ENCODE assay signal across 9 mouse cellular contexts in the genomic region with DNA sequence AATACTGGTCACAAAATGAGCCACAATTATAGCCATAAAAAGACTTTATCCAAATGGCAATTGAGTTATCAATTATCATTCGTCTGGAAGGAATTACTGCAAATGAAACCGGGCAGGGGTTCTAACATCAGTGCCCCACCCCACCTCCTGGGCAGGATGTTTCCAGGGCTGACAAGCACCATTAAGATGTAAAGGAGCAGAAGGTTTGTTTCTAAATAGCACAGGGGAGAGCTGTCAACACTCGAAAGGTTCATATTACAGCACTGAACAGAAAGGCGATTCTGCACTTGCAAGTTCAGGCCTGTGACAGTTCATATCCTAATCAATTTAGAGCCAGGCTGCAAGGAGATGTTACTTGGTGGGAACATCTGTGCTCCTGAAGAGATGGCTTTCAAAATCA. TPM values are rescaled to one million over a fixed set of nuclear protein-coding genes. Genes with fewer than 3 reads are reported as not detected.
DNase-seq lines count a peak whose midpoint lies in the region; ATAC-seq lines count a peak whose summit lies in the region.
"Had no signal": no experiment of that assay in that cellular context is flagged by ENCODE, and none has a peak within 500 bp of the region (broad histone marks: within the 10 kb centered on the region; RNA-seq: fewer than 3 reads in every experiment).

No protein-coding gene starts in this region.

- H3K4me1 ChIP-seq in kidney, embryonic 16.5 days (ENCODE audit: insufficient read depth, low read length), result peaks cover 31% of the 10 kb centered on the region
- peaks cover 53% of the 10 kb centered on the region for H3K4me1 ChIP-seq in forebrain, embryonic 13.5 days
- H3K4me1 ChIP-seq in midbrain, embryonic 12.5 days, result peaks cover 49% of the 10 kb centered on the region

- ATAC-seq in kidney, embryonic 16.5 days (ENCODE audit: low FRiP score, low TSS enrichment), result no peak
- no peak for ATAC-seq in forebrain, embryonic 13.5 days
- no peak for ATAC-seq in midbrain, embryonic 12.5 days (ENCODE audit: low FRiP score, low read depth)

- no peak for DNase-seq in kidney, postnatal 36 days
- DNase-seq in R1 (ENCODE audit: low read depth, low spot score), result peak; percentile 88
- DNase-seq in c-Kit-positive CD71-positive TER-119-positive erythroid progenitor cells, embryonic 14.5 days (ENCODE audit: low spot score), result no peak
- no peak for DNase-seq in spleen, postnatal 14 days (ENCODE audit: low spot score in 2 of 2)
- DNase-seq in right cerebral cortex, postnatal 36 days (ENCODE audit: low spot score in 2 of 2), result no peak
- DNase-seq: lung, adult 18-20 months had no signal

- 0 out of 2 replicates have a peak overlapping the region, but pooled peaks have one; percentile 90 for H3K4me2 ChIP-seq in kidney, embryonic 16.5 days (replicated peaks; ENCODE audit: low read depth, low read length)
- H3K4me2 ChIP-seq in forebrain, embryonic 13.5 days, result peak overlapping the region; percentile 84
- H3K4me2 ChIP-seq in midbrain, embryonic 12.5 days (replicated peaks), result peak overlapping the region; percentile 80

- H3K9ac ChIP-seq in kidney, embryonic 16.5 days (replicated peaks; ENCODE audit: low read length), result no peak overlapping the region
- no peak overlapping the region for H3K9ac ChIP-seq in forebrain, embryonic 13.5 days
- no peak overlapping the region for H3K9ac ChIP-seq in midbrain, embryonic 12.5 days (replicated peaks)

- 31% methylated on average over 4 of the region's 4 CpGs for WGBS in kidney, embryonic 16.5 days
- WGBS in forebrain, embryonic 13.5 days, result 6% methylated on average over 4 of the region's 4 CpGs
- WGBS in midbrain, embryonic 12.5 days, result 19% methylated on average over 4 of the region's 4 CpGs

- H3K27ac ChIP-seq in kidney, embryonic 16.5 days (ENCODE audit: low read length), result no peak overlapping the region
- H3K27ac ChIP-seq in forebrain, embryonic 13.5 days, result no peak overlapping the region
- H3K27ac ChIP-seq in midbrain, embryonic 12.5 days (replicated peaks), result no peak overlapping the region

- H3K36me3 ChIP-seq in kidney, embryonic 16.5 days (ENCODE audit: insufficient read depth, low read length), result no peaks in the 10 kb centered on the region
- no peaks in the 10 kb centered on the region for H3K36me3 ChIP-seq in forebrain, embryonic 13.5 days (ENCODE audit: poor library complexity, severe bottlenecking)
- H3K36me3 ChIP-seq in midbrain, embryonic 12.5 days, result no peaks in the 10 kb centered on the region

- no peak overlapping the region for H3K4me3 ChIP-seq in kidney, embryonic 16.5 days (ENCODE audit: low read length)
- H3K4me3 ChIP-seq in forebrain, embryonic 13.5 days, result peak overlapping the region; percentile 78
- no peak overlapping the region for H3K4me3 ChIP-seq in midbrain, embryonic 12.5 days

- no peaks in the 10 kb centered on the region for H3K9me3 ChIP-seq in kidney, embryonic 16.5 days (ENCODE audit: low read length)
- no peaks in the 10 kb centered on the region for H3K9me3 ChIP-seq in forebrain, embryonic 13.5 days (replicated peaks)
- H3K9me3 ChIP-seq in midbrain, embryonic 12.5 days, result no peaks in the 10 kb centered on the region

- H3K27me3 ChIP-seq in kidney, embryonic 16.5 days (ENCODE audit: insufficient read depth, low read length), result peaks cover 3% of the 10 kb centered on the region; the same call in 1 of the 2 replicates
- H3K27me3 ChIP-seq in forebrain, embryonic 13.5 days, result peaks cover 6% of the 10 kb centered on the region; the same call in 1 of the 2 replicates
- peaks cover 9% of the 10 kb centered on the region for H3K27me3 ChIP-seq in midbrain, embryonic 12.5 days

RNA-seq across cellular contexts. Expression of gene Ubl3, which starts 3.3 kb away (rescaled TPM):
- polyA plus RNA-seq in kidney, embryonic 16.5 days (2015; fragmentation: Nextera tagmentation; extraction: Ambion mirVana), result 49.2 and 76.4 TPM in 2 replicates
- polyA plus RNA-seq in forebrain, embryonic 13.5 days (2015; fragmentation: Nextera tagmentation; extraction: Ambion mirVana), result 71.5 and 74.5 TPM in 2 replicates
- polyA plus RNA-seq in midbrain, embryonic 12.5 days (2016; fragmentation: Nextera tagmentation; extraction: Ambion mirVana), result 78.0 and 79.7 TPM in 2 replicates
